Mouse (Mus musculus) cerebellum, adult 2 months (tissue): ENCODE measurements around the gene Cacna1s. TPM values are rescaled to one million over a fixed set of nuclear protein-coding genes. Genes with fewer than 3 reads are reported as not detected.

Experiments used
- DNase-seq, 2 experiments: peaks; one replicate each; pipeline ENCODE4 v3.0.0; 2021
- H3K27ac ChIP-seq: fragments of 200-500 bp; 2 replicates; pipeline ENCODE4 v1.5.1; 2012; ENCODE audit warnings: low read length, control low read depth, inconsistent platforms; ENCODE audit not compliant: insufficient read depth
- H3K27me3 ChIP-seq: fragments of 200-500 bp; 2 replicates; pipeline ENCODE4 v1.6.1; 2012; ENCODE audit warnings: inconsistent platforms, mild to moderate bottlenecking, low read length, moderate library complexity; ENCODE audit not compliant: control insufficient read depth, insufficient read depth
- H3K4me1 ChIP-seq: fragments of 200-500 bp; 2 replicates; pipeline ENCODE4 v1.6.1; 2011; ENCODE audit warnings: low read length; ENCODE audit not compliant: control insufficient read depth, insufficient read depth
- H3K4me3 ChIP-seq: fragments of 200-500 bp; replicated peaks from 2 replicates; pipeline ENCODE3; 2011; ENCODE audit warnings: mild to moderate bottlenecking, low read depth, low read length, control low read depth; ENCODE audit not compliant: insufficient read depth
- CTCF ChIP-seq: fragments of 200-500 bp; IDR thresholded peaks from 2 replicates; pipeline ENCODE4 v1.5.1; 2011; ENCODE audit warnings: low read depth, mild to moderate bottlenecking, control low read depth, low read length, moderate library complexity, borderline replicate concordance; ENCODE audit not compliant: insufficient read depth
- POLR2A ChIP-seq: fragments of 200-500 bp; IDR thresholded peaks from 2 replicates; pipeline ENCODE4 v1.6.1; 2011; ENCODE audit warnings: low read length, control low read depth, borderline replicate concordance; ENCODE audit not compliant: insufficient read depth
- WGBS: fragments of 180-500 bp; shearing (Covaris S2); methylation state at CpG from one replicate; pipeline ENCODE4 v1.1.7; 2018; 5-methylcytosine and 5-hydroxymethylcytosine counted together
- polyA plus RNA-seq: library from polyadenylated mRNA; depleted of rRNA; stranded (reverse); fragments of >200 nt; gene quantifications from 2 replicates; pipeline ENCODE4 v1.2.3, GENCODE M21; 2012

Cacna1s gene
- polyA plus RNA-seq, 1 experiment, result 1.2 TPM

DNA sequence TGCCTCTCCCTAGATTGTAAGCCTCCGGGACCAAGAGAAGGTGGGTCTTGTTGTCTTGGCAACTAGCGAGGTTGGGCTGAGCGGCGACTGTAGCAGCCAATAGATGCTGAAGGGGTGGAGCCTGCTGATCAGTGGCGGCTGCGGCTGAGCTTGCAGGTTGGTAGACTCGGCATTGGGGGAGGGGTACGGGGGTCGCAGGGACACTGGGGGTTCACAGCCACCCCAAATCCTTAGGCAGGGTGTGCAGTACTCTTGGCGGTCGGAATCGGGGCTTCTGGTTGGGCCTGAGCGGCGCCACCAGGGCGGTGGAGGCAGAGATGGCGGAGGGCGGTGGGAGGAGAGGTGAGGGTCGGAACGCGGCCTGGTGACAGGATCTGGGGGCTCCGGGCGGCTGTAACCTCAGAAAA lies 34.6 kb upstream of the Cacna1s start:
- peak; percentile 92 to 95 for DNase-seq
- Histone ChIP-seq H3K27ac (peak overlapping the region; percentile 13), H3K27me3 (no peaks in the 10 kb centered on the region), H3K4me1 (peaks cover 4% of the 10 kb centered on the region), H3K4me3 (peak overlapping the region; percentile 77)
- under 1% methylated on average over 22 of the region's 22 CpGs for WGBS
- peak; percentile 82 for TF ChIP-seq POLR2A
- TF ChIP-seq CTCF, result no peak

DNA sequence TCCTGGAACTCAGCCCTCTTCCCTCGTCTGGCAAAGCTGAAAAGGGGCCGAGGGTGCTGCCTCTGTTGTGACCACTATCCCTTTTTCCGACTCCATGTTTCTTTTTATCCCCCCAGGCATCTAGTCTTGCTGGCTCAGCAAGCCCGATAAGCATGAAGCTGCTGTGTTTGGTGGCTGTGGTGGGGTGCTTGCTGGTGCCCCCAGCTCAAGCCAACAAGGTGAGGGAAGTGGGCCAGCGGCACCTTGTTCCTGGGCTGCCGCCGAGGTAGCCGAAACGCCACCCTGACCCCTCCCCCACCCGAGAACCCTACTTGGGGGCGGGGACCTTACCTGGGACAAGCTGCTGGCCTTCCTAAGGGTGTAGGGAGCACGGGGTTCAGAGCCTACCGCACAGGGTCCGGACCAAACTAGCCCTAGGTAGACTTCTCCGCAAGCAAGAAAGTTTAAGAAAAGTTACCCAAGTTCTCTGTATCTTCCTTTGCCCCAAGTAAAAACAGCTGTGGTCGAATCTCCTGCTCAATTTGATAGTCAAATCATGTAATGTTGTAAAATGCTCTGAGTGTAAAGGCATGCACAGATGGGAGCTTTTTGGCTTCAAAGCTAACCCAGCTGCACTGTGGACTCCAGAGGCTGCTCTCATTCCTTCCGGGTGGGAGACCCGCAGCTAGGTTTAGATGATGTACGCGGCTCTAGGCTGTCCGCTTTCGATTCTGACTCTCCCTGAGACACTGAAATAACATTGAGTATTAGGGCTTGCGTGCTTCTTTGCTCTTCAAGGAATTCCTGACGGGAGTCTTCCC lies 34.0 kb upstream of the Cacna1s start:
- peak overlapping the region; percentile 13; the same call in 1 of the 2 replicates for H3K27ac ChIP-seq
- WGBS, result 2% methylated on average over 24 of the region's 24 CpGs

GRCm38 (mm10) chr1:136030201-136030600 lies 22.3 kb upstream of the Cacna1s start:
- H3K27ac ChIP-seq, result no peak overlapping the region
- H3K27me3 ChIP-seq, result no peaks in the 10 kb centered on the region
- H3K4me3 ChIP-seq, result no peak overlapping the region
- 72% methylated on average over 7 of the region's 7 CpGs for WGBS
- H3K4me1 ChIP-seq, result no peaks in the 10 kb centered on the region
- no peak for DNase-seq
- TF ChIP-seq POLR2A (no peak), CTCF (no peak)

More for the DNA sequence above, 34.0 kb upstream of the Cacna1s start:
- Histone ChIP-seq H3K4me1 (peaks cover 4% of the 10 kb centered on the region), H3K4me3 (peak overlapping the region; percentile 77), H3K27me3 (no peaks in the 10 kb centered on the region)
- no peak for TF ChIP-seq POLR2A
- no peak for TF ChIP-seq CTCF
- peak; percentile 51 to 57 for DNase-seq

GRCm38 (mm10) chr1:136031697-136032096 lies 20.9 kb upstream of the Cacna1s start:
- Histone ChIP-seq H3K27me3 (no peaks in the 10 kb centered on the region), H3K4me3 (no peak overlapping the region), H3K27ac (no peak overlapping the region), H3K4me1 (no peaks in the 10 kb centered on the region)
- no peak for TF ChIP-seq CTCF
- TF ChIP-seq POLR2A, result no peak
- no peak for DNase-seq
- 85% methylated on average over 8 of the region's 8 CpGs for WGBS

GRCm38 (mm10) chr1:136032961-136033360 lies 19.6 kb upstream of the Cacna1s start:
- H3K27ac ChIP-seq, result no peak overlapping the region
- no peak for DNase-seq
- H3K4me3 ChIP-seq, result no peak overlapping the region
- 39% methylated on average over 7 of the region's 7 CpGs for WGBS
- no peaks in the 10 kb centered on the region for H3K4me1 ChIP-seq
- no peak for TF ChIP-seq POLR2A
- TF ChIP-seq CTCF, result no peak
- H3K27me3 ChIP-seq, result no peaks in the 10 kb centered on the region

- no peak overlapping the region for H3K4me3 ChIP-seq
- 44% methylated on average over 5 of the region's 5 CpGs for WGBS
- DNase-seq, result no peak
- no peak for TF ChIP-seq POLR2A
- no peak for TF ChIP-seq CTCF
- no peaks in the 10 kb centered on the region for H3K27me3 ChIP-seq
- no peaks in the 10 kb centered on the region for H3K4me1 ChIP-seq
- H3K27ac ChIP-seq, result no peak overlapping the region
Observed at GRCm38 (mm10) chr1:136038746-136039538, 13.6 kb upstream of the Cacna1s start.

GRCm38 (mm10) chr1:136040452-136040851 lies 12.1 kb upstream of the Cacna1s start:
- Histone ChIP-seq H3K27me3 (no peaks in the 10 kb centered on the region), H3K4me3 (no peak overlapping the region), H3K27ac (no peak overlapping the region), H3K4me1 (no peaks in the 10 kb centered on the region)
- 63% methylated on average over 11 of the region's 11 CpGs for WGBS
- no peak for DNase-seq
- TF ChIP-seq POLR2A, result no peak
- no peak for TF ChIP-seq CTCF
